Mouse (Mus musculus): ENCODE results near the gene Smim10l2a. TPM values are rescaled to one million over a fixed set of nuclear protein-coding genes. Genes with fewer than 3 reads are reported as not detected.

Gene Smim10l2a
- polyA plus RNA-seq, 1 experiment from 2014 or later = 36.3 TPM

DNA sequence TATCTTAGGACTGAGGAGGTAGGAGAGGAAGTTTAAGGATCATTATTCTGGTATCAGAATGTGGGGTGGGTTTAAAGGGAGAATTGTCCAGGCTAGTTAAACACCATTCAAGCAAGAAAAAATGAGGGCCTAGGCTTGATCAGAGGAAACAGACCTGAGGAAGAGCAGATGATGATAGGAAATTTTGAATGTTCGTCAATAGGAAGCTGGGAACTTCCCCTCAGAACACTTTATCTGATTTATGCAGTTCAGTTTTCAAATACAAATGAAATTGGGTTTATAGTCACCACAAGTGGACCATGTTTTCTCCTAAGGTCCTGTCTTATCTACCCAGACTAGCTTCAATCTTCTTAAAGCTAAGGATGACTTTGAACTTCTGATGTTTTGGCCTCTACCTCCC, 31.1 kb downstream of the Smim10l2a start:
- Histone ChIP-seq H3K4me3 (ENCODE audit: low read depth, low read length) (no peak overlapping the region), H3K4me2 (ENCODE audit: low read depth, low read length) (no peak overlapping the region), H3K9me3 (ENCODE audit: control insufficient read depth, low read length) (no peaks in the 10 kb centered on the region), H3K27ac (ENCODE audit: low read depth, low read length) (no peak overlapping the region), H3K36me3 (ENCODE audit: control insufficient read depth, insufficient read depth, low read length) (no peaks in the 10 kb centered on the region), H3K27me3 (ENCODE audit: control insufficient read depth, insufficient read depth, low read length) (no peaks in the 10 kb centered on the region), H3K9ac (replicated peaks; ENCODE audit: low read depth, low read length) (no peak overlapping the region), H3K4me1 (ENCODE audit: control insufficient read depth, insufficient read depth, low read length) (no peaks in the 10 kb centered on the region)
- ATAC-seq (ENCODE audit: low read depth) = no peak
- WGBS = 82% methylated on average over 1 of the region's 1 CpGs

DNA sequence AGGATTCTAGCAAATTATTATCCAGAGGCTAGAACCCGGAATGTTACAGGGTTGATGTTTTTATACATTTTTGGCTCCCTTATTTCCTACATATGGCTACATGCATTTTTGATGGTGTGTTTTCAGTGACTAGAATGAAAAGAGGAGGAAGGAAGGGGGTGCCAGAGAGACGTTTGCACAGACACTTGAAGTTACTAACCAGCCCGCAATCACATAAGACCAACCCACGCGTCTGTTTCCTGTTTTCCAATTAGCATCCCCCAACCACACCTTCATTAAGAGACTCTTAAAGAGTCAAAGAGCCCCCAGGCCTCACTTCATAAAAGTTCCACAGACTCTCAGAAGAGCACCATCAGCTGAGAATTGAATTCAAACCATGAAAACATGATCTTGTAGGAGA, 31.7 kb downstream of the Smim10l2a start:
- Histone ChIP-seq H3K4me2 (ENCODE audit: low read depth, low read length) (no peak overlapping the region), H3K36me3 (ENCODE audit: control insufficient read depth, insufficient read depth, low read length) (no peaks in the 10 kb centered on the region), H3K27ac (ENCODE audit: low read depth, low read length) (no peak overlapping the region), H3K9me3 (ENCODE audit: control insufficient read depth, low read length) (no peaks in the 10 kb centered on the region), H3K4me1 (ENCODE audit: control insufficient read depth, insufficient read depth, low read length) (no peaks in the 10 kb centered on the region), H3K4me3 (ENCODE audit: low read depth, low read length) (no peak overlapping the region), H3K9ac (replicated peaks; ENCODE audit: low read depth, low read length) (no peak overlapping the region), H3K27me3 (ENCODE audit: control insufficient read depth, insufficient read depth, low read length) (no peaks in the 10 kb centered on the region)
- WGBS = 73% methylated on average over 5 of the region's 5 CpGs
- ATAC-seq (ENCODE audit: low read depth) = no peak

- 81% methylated on average over 3 of the region's 3 CpGs for WGBS
These were observed 41.9 kb downstream of the Smim10l2a start for GRCm38 (mm10) chrX:56416277-56416676.

GRCm38 (mm10) chrX:56417541-56417940, 43.2 kb downstream of the Smim10l2a start:
- H3K9me3 ChIP-seq (ENCODE audit: control insufficient read depth, low read length) = no peaks in the 10 kb centered on the region
- no peak overlapping the region for H3K4me3 ChIP-seq (ENCODE audit: low read depth, low read length)
- ATAC-seq (ENCODE audit: low read depth) = no peak
- H3K4me1 ChIP-seq (ENCODE audit: control insufficient read depth, insufficient read depth, low read length) = no peaks in the 10 kb centered on the region
- WGBS = 72% methylated on average over 4 of the region's 4 CpGs
- no peak overlapping the region for H3K4me2 ChIP-seq (ENCODE audit: low read depth, low read length)
- no peak overlapping the region for H3K9ac ChIP-seq (replicated peaks; ENCODE audit: low read depth, low read length)
- no peak overlapping the region for H3K27ac ChIP-seq (ENCODE audit: low read depth, low read length)
- no peaks in the 10 kb centered on the region for H3K27me3 ChIP-seq (ENCODE audit: control insufficient read depth, insufficient read depth, low read length)
- H3K36me3 ChIP-seq (ENCODE audit: control insufficient read depth, insufficient read depth, low read length) = no peaks in the 10 kb centered on the region

More at GRCm38 (mm10) chrX:56416277-56416676, 41.9 kb downstream of the Smim10l2a start:
- H3K9me3 ChIP-seq (ENCODE audit: control insufficient read depth, low read length) = no peaks in the 10 kb centered on the region
- no peaks in the 10 kb centered on the region for H3K36me3 ChIP-seq (ENCODE audit: control insufficient read depth, insufficient read depth, low read length)
- no peak overlapping the region for H3K9ac ChIP-seq (replicated peaks; ENCODE audit: low read depth, low read length)
- ATAC-seq (ENCODE audit: low read depth) = no peak
- H3K27ac ChIP-seq (ENCODE audit: low read depth, low read length) = no peak overlapping the region
- H3K4me2 ChIP-seq (ENCODE audit: low read depth, low read length) = no peak overlapping the region
- H3K4me1 ChIP-seq (ENCODE audit: control insufficient read depth, insufficient read depth, low read length) = no peaks in the 10 kb centered on the region
- no peak overlapping the region for H3K4me3 ChIP-seq (ENCODE audit: low read depth, low read length)
- no peaks in the 10 kb centered on the region for H3K27me3 ChIP-seq (ENCODE audit: control insufficient read depth, insufficient read depth, low read length)

Other genes with a start within 250 kb of the Smim10l2a start
- gene 3830403N18Rik, start 238.0 kb upstream of the Smim10l2a start, polyA plus RNA-seq (2014; fragmentation: Nextera tagmentation; extraction: Ambion mirVana) = 0.20 and 1.1 TPM in 2 replicates
- not detected in 2 replicates for gene Gm773, start 161.7 kb upstream of the Smim10l2a start, polyA plus RNA-seq (2014; fragmentation: Nextera tagmentation; extraction: Ambion mirVana)
- gene Zfp449, start 28.2 kb upstream of the Smim10l2a start, polyA plus RNA-seq (2014; fragmentation: Nextera tagmentation; extraction: Ambion mirVana) = 6.9 and 8.5 TPM in 2 replicates
- gene Gm2174, start 73.4 kb downstream of the Smim10l2a start, polyA plus RNA-seq (2014; fragmentation: Nextera tagmentation; extraction: Ambion mirVana) = 1.3 TPM in 1 of 2 replicates, not detected in the other
- gene Ints6l, start 80.3 kb downstream of the Smim10l2a start, polyA plus RNA-seq (2014; fragmentation: Nextera tagmentation; extraction: Ambion mirVana) = 22.1 and 23.1 TPM in 2 replicates
- not detected in 2 replicates for gene Gm10477, start 150.2 kb downstream of the Smim10l2a start, polyA plus RNA-seq (2014; fragmentation: Nextera tagmentation; extraction: Ambion mirVana)
- gene Gm648, start 175.0 kb downstream of the Smim10l2a start, polyA plus RNA-seq (2014; fragmentation: Nextera tagmentation; extraction: Ambion mirVana) = 0.44 TPM in 1 of 2 replicates, not detected in the other
- 67.7 and 69.1 TPM in 2 replicates for gene Mmgt1, start 223.5 kb downstream of the Smim10l2a start, polyA plus RNA-seq (2014; fragmentation: Nextera tagmentation; extraction: Ambion mirVana)
- gene Slc9a6, start 235.2 kb downstream of the Smim10l2a start, polyA plus RNA-seq (2014; fragmentation: Nextera tagmentation; extraction: Ambion mirVana) = 42.3 and 55.0 TPM in 2 replicates